Mouse (Mus musculus) E14TG2a.4 (cell line): ENCODE measurements around the gene Abhd15.

Source experiments
- CTCF ChIP-seq: conservative IDR thresholded peaks from 2 replicates; pipeline ENCODE4 v1.5.1; 2014; ENCODE audit warnings: low read length
- POU5F1 ChIP-seq: IDR thresholded peaks from 2 replicates; pipeline ENCODE4 v1.6.1; 2014; ENCODE audit warnings: low read length, borderline replicate concordance

- peak; percentile 10; the same call in 1 of the 2 replicates for TF ChIP-seq CTCF
- no peak for TF ChIP-seq POU5F1
These were observed 22.0 kb upstream of the Abhd15 start for GRCm38 (mm10) chr11:77492911-77493332.
